Mouse (Mus musculus) limb, embryonic 13.5 days (tissue): ENCODE results near the gene Cbr1. TPM values are rescaled to one million over a fixed set of nuclear protein-coding genes. Genes with fewer than 3 reads are reported as not detected.

Experiments used
- ATAC-seq: fragments of 200-750 bp; cut with Nextera tagmentation; 2 replicates; pipeline ENCODE4 v1.8.0; 2017; ENCODE audit warnings: low read depth, moderate number of reproducible peaks, moderate TSS enrichment; ENCODE audit not compliant: low FRiP score
- H3K27ac ChIP-seq: fragments of 300-500 bp; sonication (generic); 2 replicates; pipeline ENCODE4 v1.5.1; 2015; ENCODE audit warnings: inconsistent platforms, mild to moderate bottlenecking, moderate library complexity
- H3K27me3 ChIP-seq: fragments of 300-500 bp; sonication (generic); 2 replicates; pipeline ENCODE4 v1.6.1; 2015; ENCODE audit warnings: mild to moderate bottlenecking, inconsistent platforms
- H3K36me3 ChIP-seq: fragments of 300-500 bp; sonication (generic); 2 replicates; pipeline ENCODE4 v1.6.1; 2015; ENCODE audit warnings: inconsistent platforms, mild to moderate bottlenecking, moderate library complexity
- H3K4me1 ChIP-seq: fragments of 300-500 bp; sonication (generic); 2 replicates; pipeline ENCODE4 v1.6.1; 2015; ENCODE audit warnings: inconsistent platforms
- H3K4me2 ChIP-seq: fragments of 300-500 bp; sonication (generic); replicated peaks from 2 replicates; pipeline ENCODE4 v1.6.1; 2015; ENCODE audit warnings: inconsistent platforms, mild to moderate bottlenecking, moderate library complexity
- H3K4me3 ChIP-seq: fragments of 300-500 bp; sonication (generic); 2 replicates; pipeline ENCODE4 v1.5.1; 2015; ENCODE audit warnings: moderate library complexity, mild to moderate bottlenecking, inconsistent platforms
- H3K9ac ChIP-seq: fragments of 300-500 bp; sonication (generic); 2 replicates; pipeline ENCODE4 v1.6.1; 2015; ENCODE audit warnings: mild to moderate bottlenecking, inconsistent platforms
- H3K9me3 ChIP-seq: fragments of 300-500 bp; sonication (generic); 2 replicates; pipeline ENCODE4 v1.6.1; 2016; ENCODE audit warnings: inconsistent platforms
- WGBS: fragments of 180-500 bp; shearing (Covaris S2); methylation state at CpG from one replicate; pipeline ENCODE4 v1.1.7; 2015; 5-methylcytosine and 5-hydroxymethylcytosine counted together
- polyA plus RNA-seq: library from polyadenylated mRNA; unstranded; fragments of >200 nt; fragmentation: Nextera tagmentation; extraction: Ambion mirVana; gene quantifications from 2 replicates; pipeline ENCODE4 v1.2.1, GENCODE M21; 2015

Gene Cbr1
- polyA plus RNA-seq, 1 experiment from 2014 or later, result 124 TPM

DNA sequence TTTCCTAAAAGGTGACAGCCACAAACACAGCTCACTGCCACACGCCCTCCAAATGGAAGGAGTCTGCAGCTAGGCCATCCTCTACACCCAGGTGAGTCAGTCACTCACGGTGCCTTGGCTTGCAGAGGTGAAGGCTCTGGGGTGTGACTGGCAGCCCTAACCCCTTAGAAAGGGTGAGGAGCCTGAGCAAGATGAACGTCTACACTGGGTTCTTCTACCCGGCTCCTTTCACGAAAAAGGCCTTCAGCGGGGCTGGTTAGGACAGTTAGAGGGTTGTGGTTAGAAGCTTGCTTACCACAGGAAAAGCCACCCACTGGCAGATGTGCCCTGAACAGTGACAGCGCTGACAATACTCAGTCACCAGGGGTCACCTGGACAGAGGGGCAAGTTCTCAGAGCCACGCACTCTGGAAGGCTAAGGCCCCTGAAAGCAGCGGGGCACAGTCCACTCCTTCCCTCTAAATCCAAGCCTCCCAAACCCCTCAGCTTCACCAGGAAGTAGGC, 19.9 kb upstream of the Cbr1 start:
- H3K4me1 ChIP-seq, result peaks cover 4% of the 10 kb centered on the region; the same call in 1 of the 2 replicates
- no peaks in the 10 kb centered on the region for H3K9me3 ChIP-seq
- H3K27me3 ChIP-seq, result no peaks in the 10 kb centered on the region
- H3K4me2 ChIP-seq, result no peak overlapping the region
- H3K27ac ChIP-seq, result no peak overlapping the region
- H3K9ac ChIP-seq, result no peak overlapping the region
- no peak for ATAC-seq
- WGBS, result 88% methylated on average over 9 of the region's 9 CpGs
- H3K36me3 ChIP-seq, result peaks cover 58% of the 10 kb centered on the region
- H3K4me3 ChIP-seq, result no peak overlapping the region

- Histone ChIP-seq H3K36me3 (peaks cover 63% of the 10 kb centered on the region), H3K4me3 (no peak overlapping the region), H3K27me3 (no peaks in the 10 kb centered on the region), H3K4me1 (no peaks in the 10 kb centered on the region), H3K27ac (no peak overlapping the region), H3K9me3 (no peaks in the 10 kb centered on the region), H3K9ac (no peak overlapping the region), H3K4me2 (no peak overlapping the region)
- ATAC-seq, result peak; percentile 40; the same call in 1 of the 2 replicates
- WGBS, result 71% methylated on average over 8 of the region's 8 CpGs
Observed at GRCm38 (mm10) chr16:93586382-93586781, 19.3 kb upstream of the Cbr1 start.

DNA sequence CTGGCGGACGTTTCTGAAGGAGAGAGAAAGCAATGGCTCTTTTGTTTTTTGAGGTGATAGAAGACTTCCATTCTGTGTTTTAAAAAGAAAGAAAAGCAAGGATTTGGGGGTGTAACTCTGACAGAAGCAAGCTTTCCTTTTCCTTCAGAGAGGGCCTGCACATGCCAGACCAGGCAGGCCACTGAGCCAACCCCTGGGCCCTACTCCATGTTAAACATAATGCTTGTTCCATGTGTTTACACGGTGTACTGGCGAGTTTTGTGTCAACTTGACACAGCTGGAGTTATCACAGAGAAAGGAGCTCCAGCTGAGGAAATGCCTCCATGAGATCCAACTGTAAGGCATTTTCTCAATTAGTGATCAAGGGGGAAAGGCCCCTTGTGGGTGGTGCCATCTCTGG, 17.4 kb upstream of the Cbr1 start:
- no peaks in the 10 kb centered on the region for H3K4me1 ChIP-seq
- H3K9me3 ChIP-seq, result no peaks in the 10 kb centered on the region
- H3K4me3 ChIP-seq, result no peak overlapping the region
- peaks cover 70% of the 10 kb centered on the region for H3K36me3 ChIP-seq
- no peak overlapping the region for H3K27ac ChIP-seq
- ATAC-seq, result no peak
- WGBS, result 67% methylated on average over 4 of the region's 4 CpGs
- H3K9ac ChIP-seq, result no peak overlapping the region
- H3K27me3 ChIP-seq, result no peaks in the 10 kb centered on the region
- no peak overlapping the region for H3K4me2 ChIP-seq

DNA sequence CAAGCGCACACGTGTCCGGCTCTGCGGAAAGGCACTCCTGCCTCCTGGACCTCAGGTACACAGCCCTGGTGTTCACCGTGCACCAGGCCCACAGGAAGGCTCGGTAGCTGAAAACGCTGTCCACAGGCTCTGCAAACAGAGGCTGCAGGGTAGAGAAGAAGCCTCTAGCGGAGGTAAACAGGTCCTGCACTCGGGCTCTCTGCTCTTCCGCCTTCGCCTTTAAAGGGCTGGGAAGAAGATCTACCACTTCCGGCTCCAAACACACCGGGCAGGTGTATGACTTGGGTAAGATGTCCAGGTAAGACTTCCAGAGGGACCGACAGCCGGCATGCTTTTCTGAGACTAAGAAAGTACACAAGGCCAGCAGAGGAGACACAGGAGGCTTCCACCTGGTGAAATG, 14.7 kb upstream of the Cbr1 start:
- Histone ChIP-seq H3K36me3 (peaks cover 67% of the 10 kb centered on the region), H3K4me1 (no peaks in the 10 kb centered on the region), H3K27me3 (no peaks in the 10 kb centered on the region), H3K9ac (no peak overlapping the region), H3K27ac (no peak overlapping the region), H3K4me3 (no peak overlapping the region), H3K9me3 (no peaks in the 10 kb centered on the region), H3K4me2 (no peak overlapping the region)
- ATAC-seq, result no peak
- WGBS, result 94% methylated on average over 15 of the region's 15 CpGs

- H3K4me2 ChIP-seq, result no peak overlapping the region
- H3K27ac ChIP-seq, result no peak overlapping the region
- ATAC-seq, result no peak
- no peaks in the 10 kb centered on the region for H3K4me1 ChIP-seq
- H3K27me3 ChIP-seq, result no peaks in the 10 kb centered on the region
- H3K4me3 ChIP-seq, result no peak overlapping the region
- no peak overlapping the region for H3K9ac ChIP-seq
- 94% methylated on average over 19 of the region's 20 CpGs for WGBS
- no peaks in the 10 kb centered on the region for H3K9me3 ChIP-seq
- peaks cover 69% of the 10 kb centered on the region for H3K36me3 ChIP-seq
Observed at GRCm38 (mm10) chr16:93591450-93592430, 13.9 kb upstream of the Cbr1 start.

GRCm38 (mm10) chr16:93592711-93593110, 12.9 kb upstream of the Cbr1 start:
- H3K27me3 ChIP-seq, result no peaks in the 10 kb centered on the region
- no peak overlapping the region for H3K4me2 ChIP-seq
- H3K4me1 ChIP-seq, result no peaks in the 10 kb centered on the region
- no peak overlapping the region for H3K9ac ChIP-seq
- no peak overlapping the region for H3K4me3 ChIP-seq
- 96% methylated on average over 3 of the region's 3 CpGs for WGBS
- ATAC-seq, result no peak
- H3K27ac ChIP-seq, result no peak overlapping the region
- no peaks in the 10 kb centered on the region for H3K9me3 ChIP-seq
- peaks cover 71% of the 10 kb centered on the region for H3K36me3 ChIP-seq

DNA sequence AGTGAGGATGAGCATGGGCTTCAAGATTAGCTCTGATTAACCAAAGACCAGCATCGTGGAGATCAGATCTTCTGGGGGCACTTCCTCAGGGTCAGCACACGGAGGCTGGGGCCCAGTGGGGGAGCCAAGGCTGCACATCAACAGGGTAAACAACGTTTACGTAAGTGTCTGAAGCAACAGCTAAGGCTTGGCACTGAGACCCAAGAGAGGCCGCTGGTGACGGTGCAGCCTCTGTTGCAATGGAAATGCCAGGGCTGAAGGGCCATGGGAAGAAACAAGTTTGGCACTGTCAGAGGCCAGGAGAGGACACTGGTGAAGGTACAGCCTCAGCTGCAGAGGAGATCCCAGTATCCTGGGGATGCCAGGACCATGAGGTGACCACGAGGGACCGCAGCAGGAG, 12.2 kb upstream of the Cbr1 start:
- H3K27me3 ChIP-seq, result no peaks in the 10 kb centered on the region
- WGBS, result 93% methylated on average over 8 of the region's 8 CpGs
- no peaks in the 10 kb centered on the region for H3K4me1 ChIP-seq
- H3K9ac ChIP-seq, result no peak overlapping the region
- H3K4me2 ChIP-seq, result no peak overlapping the region
- ATAC-seq, result no peak
- H3K36me3 ChIP-seq, result peaks cover 71% of the 10 kb centered on the region
- H3K9me3 ChIP-seq, result no peaks in the 10 kb centered on the region
- H3K4me3 ChIP-seq, result no peak overlapping the region
- H3K27ac ChIP-seq, result no peak overlapping the region

GRCm38 (mm10) chr16:93594448-93594847, 11.2 kb upstream of the Cbr1 start:
- WGBS, result 92% methylated on average over 10 of the region's 10 CpGs
- no peaks in the 10 kb centered on the region for H3K27me3 ChIP-seq
- H3K36me3 ChIP-seq, result peaks cover 74% of the 10 kb centered on the region
- H3K4me1 ChIP-seq, result no peaks in the 10 kb centered on the region
- H3K9me3 ChIP-seq, result no peaks in the 10 kb centered on the region
- no peak overlapping the region for H3K27ac ChIP-seq
- no peak for ATAC-seq
- no peak overlapping the region for H3K4me2 ChIP-seq
- H3K9ac ChIP-seq, result no peak overlapping the region
- H3K4me3 ChIP-seq, result no peak overlapping the region

- ATAC-seq, result no peak
- Histone ChIP-seq H3K36me3 (peaks cover 65% of the 10 kb centered on the region), H3K27ac (no peak overlapping the region), H3K9ac (no peak overlapping the region), H3K4me3 (no peak overlapping the region), H3K27me3 (no peaks in the 10 kb centered on the region), H3K9me3 (no peaks in the 10 kb centered on the region), H3K4me1 (no peaks in the 10 kb centered on the region), H3K4me2 (no peak overlapping the region)
- 90% methylated on average over 5 of the region's 5 CpGs for WGBS
Observed at GRCm38 (mm10) chr16:93595766-93596165, 9.9 kb upstream of the Cbr1 start.

DNA sequence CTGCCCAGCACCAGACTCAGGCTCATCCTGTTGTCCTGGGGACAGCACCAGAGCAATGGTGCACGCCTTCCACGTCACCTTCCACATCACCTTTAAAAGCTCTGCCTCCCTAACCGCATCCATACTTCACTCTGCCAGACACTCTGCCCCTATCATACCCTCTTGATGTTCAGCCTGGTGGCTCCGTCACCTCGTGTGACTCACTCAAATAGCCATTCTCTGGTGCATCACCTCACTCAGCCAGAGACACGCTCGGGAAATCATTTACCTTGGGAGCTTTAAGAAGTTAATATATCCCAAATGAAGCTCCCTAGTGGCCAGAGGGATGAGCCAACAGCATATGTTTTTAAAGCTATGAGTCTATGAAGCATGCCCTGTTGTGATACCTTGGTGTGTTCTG, 8.8 kb upstream of the Cbr1 start:
- H3K4me2 ChIP-seq, result no peak overlapping the region
- no peak for ATAC-seq
- no peaks in the 10 kb centered on the region for H3K4me1 ChIP-seq
- peaks cover 60% of the 10 kb centered on the region for H3K36me3 ChIP-seq
- H3K4me3 ChIP-seq, result no peak overlapping the region
- no peaks in the 10 kb centered on the region for H3K9me3 ChIP-seq
- no peak overlapping the region for H3K9ac ChIP-seq
- no peaks in the 10 kb centered on the region for H3K27me3 ChIP-seq
- WGBS, result 90% methylated on average over 7 of the region's 7 CpGs
- H3K27ac ChIP-seq, result no peak overlapping the region

DNA sequence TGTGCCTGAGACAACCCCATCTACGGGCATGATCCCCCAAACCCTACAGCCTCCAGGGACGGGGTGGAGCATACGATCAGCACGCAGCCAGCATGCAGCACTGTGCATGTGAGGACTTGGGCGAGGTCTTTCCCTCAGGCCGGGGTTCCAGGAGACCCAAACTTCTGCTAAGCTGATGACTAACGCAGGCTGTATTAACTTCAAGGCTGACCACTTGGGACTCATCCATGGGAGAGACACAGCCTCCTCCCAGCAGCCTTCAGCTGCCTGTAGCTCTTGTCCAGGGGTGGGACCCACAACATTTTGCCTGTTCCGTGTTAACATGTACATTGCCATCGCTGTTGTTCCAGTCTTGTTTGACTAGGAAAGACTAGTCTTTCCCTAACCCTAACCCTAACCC, 8.1 kb upstream of the Cbr1 start:
- Histone ChIP-seq H3K4me3 (no peak overlapping the region), H3K9ac (no peak overlapping the region), H3K27me3 (no peaks in the 10 kb centered on the region), H3K4me2 (no peak overlapping the region), H3K4me1 (no peaks in the 10 kb centered on the region), H3K36me3 (peaks cover 60% of the 10 kb centered on the region), H3K27ac (no peak overlapping the region), H3K9me3 (no peaks in the 10 kb centered on the region)
- no peak for ATAC-seq
- 95% methylated on average over 9 of the region's 9 CpGs for WGBS

GRCm38 (mm10) chr16:93599461-93599860, 6.2 kb upstream of the Cbr1 start:
- Histone ChIP-seq H3K9ac (no peak overlapping the region), H3K36me3 (peaks cover 46% of the 10 kb centered on the region), H3K4me1 (peaks cover 2% of the 10 kb centered on the region), H3K4me2 (no peak overlapping the region), H3K9me3 (no peaks in the 10 kb centered on the region), H3K27me3 (no peaks in the 10 kb centered on the region), H3K4me3 (no peak overlapping the region), H3K27ac (no peak overlapping the region)
- 95% methylated on average over 6 of the region's 6 CpGs for WGBS
- ATAC-seq, result no peak
